Mouse (Mus musculus) hindbrain, embryonic 15.5 days (tissue): ENCODE results near the gene Bbs2. TPM values are rescaled to one million over a fixed set of nuclear protein-coding genes. Genes with fewer than 3 reads are reported as not detected.
A peak's percentile ranks its signal among the peaks of the same experiment; 100 is the strongest.

Source experiments
- ATAC-seq: fragments of 200-750 bp; cut with Nextera tagmentation; 2 replicates; pipeline ENCODE4 v1.8.0; 2017; ENCODE audit warnings: low read depth, moderate number of reproducible peaks, moderate TSS enrichment; ENCODE audit not compliant: low FRiP score
- H3K27ac ChIP-seq: fragments of 300-500 bp; sonication (generic); replicated peaks from 2 replicates; pipeline ENCODE4 v1.5.1; 2015; ENCODE audit warnings: mild to moderate bottlenecking, inconsistent platforms
- H3K27me3 ChIP-seq: fragments of 300-500 bp; sonication (generic); 2 replicates; pipeline ENCODE4 v1.6.1; 2015; ENCODE audit warnings: control low read depth, inconsistent platforms
- H3K36me3 ChIP-seq: fragments of 300-500 bp; sonication (generic); 2 replicates; pipeline ENCODE4 v1.6.1; 2015; ENCODE audit warnings: control low read depth, inconsistent platforms
- H3K4me1 ChIP-seq: fragments of 300-500 bp; sonication (generic); replicated peaks from 2 replicates; pipeline ENCODE4 v1.6.1; 2015; ENCODE audit warnings: control low read depth, inconsistent platforms
- H3K4me2 ChIP-seq: fragments of 300-500 bp; sonication (generic); 2 replicates; pipeline ENCODE4 v1.6.1; 2015; ENCODE audit warnings: moderate library complexity, mild to moderate bottlenecking, inconsistent platforms
- H3K4me3 ChIP-seq: fragments of 300-500 bp; sonication (generic); 2 replicates; pipeline ENCODE4 v1.5.1; 2015; ENCODE audit warnings: mild to moderate bottlenecking, inconsistent platforms
- H3K9ac ChIP-seq: fragments of 300-500 bp; sonication (generic); 2 replicates; pipeline ENCODE4 v1.6.1; 2015; ENCODE audit warnings: inconsistent platforms
- H3K9me3 ChIP-seq: fragments of 300-500 bp; sonication (generic); 2 replicates; pipeline ENCODE4 v1.6.1; 2016; ENCODE audit warnings: control low read depth, inconsistent platforms
- WGBS: fragments of 180-500 bp; shearing (Covaris S2); methylation state at CpG from one replicate; pipeline ENCODE4 v1.1.7; 2015; 5-methylcytosine and 5-hydroxymethylcytosine counted together
- polyA plus RNA-seq: library from polyadenylated mRNA; unstranded; fragments of >200 nt; fragmentation: Nextera tagmentation; extraction: Ambion mirVana; gene quantifications from 2 replicates; pipeline ENCODE4 v1.2.1, GENCODE M21; 2015

The Bbs2 gene
- polyA plus RNA-seq, 1 experiment from 2014 or later = 20.1 TPM

GRCm38 (mm10) chr8:94092848-94093247 lies 5.9 kb downstream of the Bbs2 start:
- H3K4me3 ChIP-seq = no peak overlapping the region
- H3K27me3 ChIP-seq = no peaks in the 10 kb centered on the region
- no peaks in the 10 kb centered on the region for H3K9me3 ChIP-seq
- no peak for ATAC-seq
- WGBS = 91% methylated on average over 9 of the region's 9 CpGs
- no peak overlapping the region for H3K9ac ChIP-seq
- no peak overlapping the region for H3K27ac ChIP-seq
- peaks cover 6% of the 10 kb centered on the region; the same call in 1 of the 2 replicates for H3K4me1 ChIP-seq
- H3K4me2 ChIP-seq = no peak overlapping the region
- H3K36me3 ChIP-seq = no peaks in the 10 kb centered on the region

GRCm38 (mm10) chr8:94089715-94090114 lies 9.0 kb downstream of the Bbs2 start:
- H3K4me3 ChIP-seq = no peak overlapping the region
- no peak overlapping the region for H3K4me2 ChIP-seq
- no peak overlapping the region for H3K9ac ChIP-seq
- no peaks in the 10 kb centered on the region for H3K27me3 ChIP-seq
- ATAC-seq = no peak
- no peaks in the 10 kb centered on the region for H3K9me3 ChIP-seq
- peaks cover 5% of the 10 kb centered on the region; the same call in 1 of the 2 replicates for H3K36me3 ChIP-seq
- H3K27ac ChIP-seq = no peak overlapping the region
- no peaks in the 10 kb centered on the region for H3K4me1 ChIP-seq
- 62% methylated on average over 6 of the region's 6 CpGs for WGBS

- H3K4me2 ChIP-seq = no peak overlapping the region
- no peak overlapping the region for H3K4me3 ChIP-seq
- no peaks in the 10 kb centered on the region for H3K27me3 ChIP-seq
- no peak overlapping the region for H3K27ac ChIP-seq
- no peak for ATAC-seq
- H3K36me3 ChIP-seq = peaks cover 5% of the 10 kb centered on the region; the same call in 1 of the 2 replicates
- H3K9me3 ChIP-seq = no peaks in the 10 kb centered on the region
- no peaks in the 10 kb centered on the region for H3K4me1 ChIP-seq
- no peak overlapping the region for H3K9ac ChIP-seq
- WGBS = 72% methylated on average over 9 of the region's 9 CpGs
Measured at GRCm38 (mm10) chr8:94087964-94088363, 10.8 kb downstream of the Bbs2 start.

GRCm38 (mm10) chr8:94076461-94077192 lies 22.1 kb downstream of the Bbs2 start:
- Histone ChIP-seq H3K4me1 (no peaks in the 10 kb centered on the region), H3K4me2 (no peak overlapping the region), H3K4me3 (no peak overlapping the region), H3K9ac (no peak overlapping the region), H3K9me3 (no peaks in the 10 kb centered on the region), H3K27ac (no peak overlapping the region), H3K27me3 (no peaks in the 10 kb centered on the region), H3K36me3 (peaks cover 36% of the 10 kb centered on the region)
- WGBS = 65% methylated on average over 12 of the region's 12 CpGs
- ATAC-seq = no peak

- WGBS = 95% methylated on average over 7 of the region's 7 CpGs
- H3K4me2 ChIP-seq = no peak overlapping the region
- H3K9ac ChIP-seq = no peak overlapping the region
- no peaks in the 10 kb centered on the region for H3K27me3 ChIP-seq
- no peak overlapping the region for H3K4me3 ChIP-seq
- H3K9me3 ChIP-seq = no peaks in the 10 kb centered on the region
- ATAC-seq = no peak
- no peaks in the 10 kb centered on the region for H3K4me1 ChIP-seq
- H3K27ac ChIP-seq = no peak overlapping the region
- peaks cover 37% of the 10 kb centered on the region for H3K36me3 ChIP-seq
Measured at GRCm38 (mm10) chr8:94068793-94069192, 29.9 kb downstream of the Bbs2 start.

GRCm38 (mm10) chr8:94066121-94066863 lies 32.4 kb downstream of the Bbs2 start:
- 20% methylated on average over 11 of the region's 11 CpGs for WGBS
- Histone ChIP-seq H3K4me3 (no peak overlapping the region), H3K4me2 (no peak overlapping the region), H3K9me3 (no peaks in the 10 kb centered on the region), H3K4me1 (no peaks in the 10 kb centered on the region), H3K9ac (no peak overlapping the region), H3K27me3 (no peaks in the 10 kb centered on the region), H3K27ac (no peak overlapping the region), H3K36me3 (peaks cover 41% of the 10 kb centered on the region)
- ATAC-seq = peak; percentile 79

GRCm38 (mm10) chr8:94057157-94057854 lies 41.4 kb downstream of the Bbs2 start:
- Histone ChIP-seq H3K4me2 (no peak overlapping the region), H3K9me3 (no peaks in the 10 kb centered on the region), H3K9ac (no peak overlapping the region), H3K4me1 (no peaks in the 10 kb centered on the region), H3K4me3 (no peak overlapping the region), H3K36me3 (peaks cover 56% of the 10 kb centered on the region), H3K27me3 (no peaks in the 10 kb centered on the region), H3K27ac (no peak overlapping the region)
- WGBS = 68% methylated on average over 6 of the region's 6 CpGs
- no peak for ATAC-seq

GRCm38 (mm10) chr8:94052696-94053095 lies 46.0 kb downstream of the Bbs2 start:
- Histone ChIP-seq H3K27ac (no peak overlapping the region), H3K4me2 (no peak overlapping the region), H3K9ac (no peak overlapping the region), H3K27me3 (no peaks in the 10 kb centered on the region), H3K36me3 (peaks cover 53% of the 10 kb centered on the region), H3K4me3 (no peak overlapping the region), H3K9me3 (no peaks in the 10 kb centered on the region), H3K4me1 (no peaks in the 10 kb centered on the region)
- ATAC-seq = no peak
- 90% methylated on average over 12 of the region's 12 CpGs for WGBS

GRCm38 (mm10) chr8:94047845-94048244 lies 50.9 kb downstream of the Bbs2 start:
- Histone ChIP-seq H3K4me2 (no peak overlapping the region), H3K4me3 (no peak overlapping the region), H3K27me3 (no peaks in the 10 kb centered on the region), H3K9me3 (no peaks in the 10 kb centered on the region), H3K27ac (no peak overlapping the region), H3K9ac (no peak overlapping the region), H3K4me1 (no peaks in the 10 kb centered on the region), H3K36me3 (peaks cover 29% of the 10 kb centered on the region)
- WGBS = 70% methylated on average over 2 of the region's 2 CpGs
- ATAC-seq = no peak

GRCm38 (mm10) chr8:94037806-94038205 lies 60.9 kb downstream of the Bbs2 start:
- peaks cover 41% of the 10 kb centered on the region for H3K4me1 ChIP-seq
- no peaks in the 10 kb centered on the region for H3K9me3 ChIP-seq
- H3K27me3 ChIP-seq = no peaks in the 10 kb centered on the region
- WGBS = 9% methylated on average over 15 of the region's 15 CpGs
- peak overlapping the region; percentile 88 for H3K4me3 ChIP-seq
- 0 out of 2 replicates have a peak, but pooled peaks cover 6% of the 10 kb centered on the region for H3K36me3 ChIP-seq
- peak overlapping the region; percentile 83 for H3K4me2 ChIP-seq
- ATAC-seq = no peak
- 0 out of 2 replicates have a peak overlapping the region, but pooled peaks have one; percentile 38 for H3K27ac ChIP-seq
- peak overlapping the region; percentile 75 for H3K9ac ChIP-seq

GRCm38 (mm10) chr8:94036944-94037524 lies 61.7 kb downstream of the Bbs2 start, which contains the start of the genes Nudt21 and Ogfod1:
Gene Nudt21 (minus strand): TSS chr8:94037031.
Gene Ogfod1 (plus strand): TSS chr8:94037198.
- Histone ChIP-seq H3K27me3 (no peaks in the 10 kb centered on the region), H3K36me3 (0 out of 2 replicates have a peak, but pooled peaks cover 6% of the 10 kb centered on the region), H3K27ac (peak within 1 kb of the TSS; percentile 84), H3K4me2 (peak within 1 kb of the TSS; percentile 83), H3K9ac (peak within 1 kb of the TSS; percentile 75), H3K9me3 (no peaks in the 10 kb centered on the region), H3K4me1 (peaks cover 41% of the 10 kb centered on the region), H3K4me3 (peak within 1 kb of the TSS; percentile 88)
- 0% methylated on average over 37 of the region's 41 CpGs for WGBS
- ATAC-seq = peak; percentile 100
